In genomic region chr10:58675533-58675932, GRCm38 (mm10) we compare ENCODE assay signal across 8 mouse cellular contexts. TPM values are rescaled to one million over a fixed set of nuclear protein-coding genes. Genes with fewer than 3 reads are reported as not detected.
DNase-seq lines count a peak whose midpoint lies in the region; ATAC-seq lines count a peak whose summit lies in the region.

Edar (minus strand) TSS chr10:58675654.

- H3K4me3 ChIP-seq in intestine, embryonic 15.5 days (replicated peaks): peak within 1 kb of the TSS; percentile 37

- peak; percentile 81 for DNase-seq in adrenal gland, adult 2 months
- DNase-seq in embryo, embryonic 11 days: peak; percentile 89
- DNase-seq in gastrocnemius, postnatal 4 days (ENCODE audit: low spot score in 2 of 2): peak; percentile 70 to 80
- DNase-seq in left cerebral cortex, postnatal 25 days (ENCODE audit: low spot score in 2 of 2): peak; percentile 61 to 68
- peak; percentile 89 for DNase-seq in right cerebral cortex, postnatal 4 days
- peak; percentile 68 to 88 for DNase-seq in urinary bladder, postnatal 4 days (ENCODE audit: low spot score in 2 of 2)

- 2% methylated on average over 20 of the region's 20 CpGs for WGBS in intestine, embryonic 15.5 days

- no peaks in the 10 kb centered on the region; the same call in 1 of the 2 replicates for H3K27me3 ChIP-seq in intestine, embryonic 15.5 days (replicated peaks)

- H3K36me3 ChIP-seq in intestine, embryonic 15.5 days: no peaks in the 10 kb centered on the region

- peak; percentile 95 for ATAC-seq in intestine, embryonic 15.5 days
- peak; percentile 92 for ATAC-seq in megakaryocyte-erythroid progenitor cell, adult 5-6 weeks (replicated peaks; ENCODE audit: low FRiP score, low TSS enrichment, poor library complexity, severe bottlenecking)

- H3K27ac ChIP-seq in intestine, embryonic 15.5 days: no peak within 1 kb of the TSS

- peak within 1 kb of the TSS; percentile 44; the same call in 1 of the 2 replicates for H3K9ac ChIP-seq in intestine, embryonic 15.5 days

- peak within 1 kb of the TSS; percentile 70 for H3K4me2 ChIP-seq in intestine, embryonic 15.5 days (replicated peaks)

- intact Hi-C loops in left cerebral cortex, postnatal 25 days (cut with DNase I): no loop called here

- peaks cover 3% of the 10 kb centered on the region; the same call in 1 of the 2 replicates for H3K4me1 ChIP-seq in intestine, embryonic 15.5 days (replicated peaks)

- H3K9me3 ChIP-seq in intestine, embryonic 15.5 days: no peaks in the 10 kb centered on the region

RNA-seq across cellular contexts. Expression of gene Edar, which starts in this region (rescaled TPM):
- total RNA-seq in adrenal gland, adult 2 months (2021): 1 to 10 TPM in 1 of 2 experiments, not detected in 1; 1.5 TPM
- 0.04 and 0.07 TPM in 2 replicates for polyA plus RNA-seq in adrenal gland, adult 2 months (2012; rRNA removed)
- under 1 TPM; 0.37 to 0.52 TPM for total RNA-seq in gastrocnemius, postnatal 4 days (2021)
- polyA plus RNA-seq in intestine, embryonic 15.5 days (2015; fragmentation: Nextera tagmentation; extraction: Ambion mirVana): 0.33 TPM in 2 replicates
- total RNA-seq in left cerebral cortex, postnatal 25 days (2021): under 1 TPM; 0.32 to 0.60 TPM
- not detected in 2 replicates for total RNA-seq in megakaryocyte-erythroid progenitor cell, adult 5-6 weeks (2014; fragmentation: Nextera tagmentation)
- total RNA-seq in megakaryocyte-erythroid progenitor cell, adult 5-6 weeks (2017): not detected in 2 replicates

Comparison
In these comparisons a context has a peak if more than half of its experiments do, and no peak if none do; other contexts are left out.
1. Peak in DNase-seq in gastrocnemius, postnatal 4 days; RNA of the gene not detected or under 1 TPM.
2. Peak in ATAC-seq, H3K4me3 ChIP-seq, H3K9ac ChIP-seq and H3K4me2 ChIP-seq in intestine, embryonic 15.5 days; RNA of the gene not detected or under 1 TPM.
3. Peak in DNase-seq in left cerebral cortex, postnatal 25 days; RNA of the gene not detected or under 1 TPM.
4. Peak in ATAC-seq in megakaryocyte-erythroid progenitor cell, adult 5-6 weeks; RNA of the gene not detected or under 1 TPM.